Mouse (Mus musculus) G1E (cell line): ENCODE data around the gene Kcnk12. TPM values are rescaled to one million over a fixed set of nuclear protein-coding genes. Genes with fewer than 3 reads are reported as not detected.

ENCODE experiments used
- ATAC-seq: 2 replicates; pipeline ENCODE4 v1.8.0; 2016; ENCODE audit warnings: mild to moderate bottlenecking; ENCODE audit not compliant: insufficient number of reproducible peaks, poor library complexity, low FRiP score, severe bottlenecking; ENCODE audit errors: extremely low read depth
- DNase-seq: peaks from one replicate; pipeline ENCODE4 v3.0.0; 2012; ENCODE audit warnings: low spot score
- H3K27me3 ChIP-seq: 2 replicates; pipeline ENCODE4 v1.6.1; 2012; ENCODE audit warnings: mild to moderate bottlenecking, low read length, inconsistent platforms; ENCODE audit not compliant: insufficient read depth
- H3K36me3 ChIP-seq: replicated peaks from 2 replicates; pipeline ENCODE3; 2012; ENCODE audit warnings: mild to moderate bottlenecking, inconsistent platforms
- H3K4me1 ChIP-seq: 2 replicates; pipeline ENCODE4 v1.6.1; 2012; ENCODE audit warnings: low read depth, low read length, inconsistent platforms, mixed read lengths; ENCODE audit not compliant: insufficient read depth
- H3K4me3 ChIP-seq: 2 replicates; pipeline ENCODE4 v1.5.1; 2012; ENCODE audit warnings: low read depth, mild to moderate bottlenecking, inconsistent platforms, low read length, moderate library complexity, mixed read lengths
- H3K9me3 ChIP-seq: replicated peaks from 2 replicates; pipeline ENCODE4 v1.6.1; 2012; ENCODE audit warnings: inconsistent platforms
- CTCF ChIP-seq: IDR thresholded peaks from 2 replicates; pipeline ENCODE4 v1.5.1; 2012; ENCODE audit warnings: low read depth, low read length, inconsistent platforms, mixed read lengths
- GATA1 ChIP-seq: IDR thresholded peaks from 2 replicates; pipeline ENCODE4 v1.6.1; 2012; ENCODE audit warnings: borderline replicate concordance, low read length, inconsistent platforms, mixed read lengths
- GATA2 ChIP-seq: IDR thresholded peaks from 2 replicates; pipeline ENCODE4 v1.6.1; 2012; ENCODE audit warnings: low read depth, low read length, inconsistent platforms, borderline replicate concordance
- POLR2AphosphoS5 ChIP-seq: IDR thresholded peaks from 2 replicates; pipeline ENCODE4 v1.6.1; 2012; ENCODE audit warnings: low read depth, low read length, inconsistent platforms; ENCODE audit not compliant: insufficient replicate concordance
- TAL1 ChIP-seq: conservative IDR thresholded peaks from 2 replicates; pipeline ENCODE4 v1.6.1; 2012; ENCODE audit warnings: low read depth, low read length, inconsistent platforms, mixed read lengths
- polyA plus RNA-seq: library from polyadenylated mRNA; stranded (reverse); fragments of >175 nt; gene quantifications from 2 replicates; pipeline ENCODE4 v1.2.3, GENCODE M21; 2012
- total RNA-seq, 2 experiments: library from RNA; stranded (forward) in 1 of 2; stranded (reverse) in 1 of 2; fragments of 200-1000 nt in 1 of 2; fragments of >200 nt in 1 of 2; fragmentation: Nextera tagmentation in 1 of 2; gene quantifications; 2 replicates each; pipeline ENCODE4 v1.2.3; 2014 to 2017

Kcnk12 gene
- total and polyA plus RNA-seq, 3 experiments = not detected

DNA sequence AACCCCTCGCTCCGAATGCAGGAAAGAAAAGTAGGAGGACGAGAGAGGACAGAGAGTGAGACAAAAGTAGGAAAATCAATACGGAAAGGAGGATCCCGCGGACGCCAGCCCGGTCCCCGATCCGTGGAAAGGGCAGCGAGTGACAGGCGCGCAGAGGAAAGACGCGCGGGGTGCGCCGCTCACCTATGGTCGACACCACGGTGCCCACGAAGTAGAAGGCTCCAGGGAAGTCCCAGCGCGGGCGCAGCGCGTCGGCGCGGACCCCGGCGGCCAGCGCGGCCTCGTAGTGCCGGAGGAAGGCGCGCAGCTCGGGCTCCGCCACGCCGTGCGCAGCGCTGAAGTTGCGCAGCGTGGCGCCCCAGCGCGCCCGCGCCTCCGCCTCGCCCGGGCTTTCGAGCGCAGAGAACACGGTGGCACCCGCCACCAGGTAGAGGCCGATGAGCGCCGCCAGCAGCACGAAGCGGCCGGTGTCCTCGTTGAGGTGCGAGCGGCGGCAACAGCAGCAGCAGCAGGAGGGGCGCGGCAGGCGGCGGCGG, 845 bp downstream of the Kcnk12 start:
- H3K27me3 ChIP-seq = no peaks in the 10 kb centered on the region; the same call in 1 of the 2 replicates

DNA sequence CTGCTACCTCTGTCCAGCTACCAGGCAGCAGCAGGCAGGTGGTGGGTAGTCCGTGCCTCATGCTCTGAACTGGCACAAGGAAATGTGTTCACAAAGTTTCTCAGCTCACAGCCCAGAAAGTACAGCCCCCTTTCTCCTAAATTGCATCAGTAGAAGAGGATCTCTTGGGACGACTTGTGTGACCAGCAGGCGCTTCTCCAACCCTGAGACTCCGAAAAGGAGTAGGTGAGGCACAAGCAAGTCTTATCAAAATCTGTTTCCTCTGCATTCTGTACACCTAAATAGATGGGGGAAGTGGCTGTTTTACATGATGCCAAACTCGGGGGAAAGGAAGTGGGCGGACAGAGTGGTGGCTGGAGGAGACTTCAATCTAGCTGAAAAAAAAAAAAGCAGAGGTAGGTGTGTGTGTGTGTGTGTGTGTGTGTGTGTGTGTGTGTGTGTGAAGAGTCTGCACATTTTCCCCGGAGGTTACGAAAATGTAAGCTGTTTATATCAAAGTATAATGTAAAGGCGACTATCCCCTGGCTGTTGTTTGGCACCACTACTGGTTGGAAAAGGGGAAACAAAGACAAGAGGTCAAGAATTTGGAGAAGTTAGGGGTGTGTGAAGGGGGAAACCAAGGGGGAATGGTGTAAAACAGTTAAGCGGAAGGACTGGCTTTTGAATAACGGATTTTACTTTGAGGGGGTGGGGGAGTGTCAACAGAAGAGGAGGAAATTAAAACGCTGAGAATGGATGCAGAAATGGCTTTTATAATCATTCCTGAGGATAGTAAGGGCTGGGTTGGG, 1.7 kb downstream of the Kcnk12 start:
- DNase-seq (no peak), ATAC-seq (no peak)
- Histone ChIP-seq H3K27me3 (no peaks in the 10 kb centered on the region; the same call in 1 of the 2 replicates), H3K9me3 (peaks cover 36% of the 10 kb centered on the region), H3K4me3 (no peak overlapping the region), H3K4me1 (no peaks in the 10 kb centered on the region), H3K36me3 (no peaks in the 10 kb centered on the region)
- no peak for TF ChIP-seq GATA2
- TF ChIP-seq POLR2AphosphoS5 = no peak

More for the DNA sequence above, 845 bp downstream of the Kcnk12 start:
- H3K4me1 ChIP-seq = no peaks in the 10 kb centered on the region
- H3K4me3 ChIP-seq = peak overlapping the region; percentile 18; the same call in 1 of the 2 replicates
- no peaks in the 10 kb centered on the region for H3K36me3 ChIP-seq
- no peak for DNase-seq
- H3K9me3 ChIP-seq = peaks cover 34% of the 10 kb centered on the region
- TF ChIP-seq GATA1 (no peak), TAL1 (no peak), CTCF (no peak), GATA2 (no peak), POLR2AphosphoS5 (no peak)
- no peak for ATAC-seq

DNA sequence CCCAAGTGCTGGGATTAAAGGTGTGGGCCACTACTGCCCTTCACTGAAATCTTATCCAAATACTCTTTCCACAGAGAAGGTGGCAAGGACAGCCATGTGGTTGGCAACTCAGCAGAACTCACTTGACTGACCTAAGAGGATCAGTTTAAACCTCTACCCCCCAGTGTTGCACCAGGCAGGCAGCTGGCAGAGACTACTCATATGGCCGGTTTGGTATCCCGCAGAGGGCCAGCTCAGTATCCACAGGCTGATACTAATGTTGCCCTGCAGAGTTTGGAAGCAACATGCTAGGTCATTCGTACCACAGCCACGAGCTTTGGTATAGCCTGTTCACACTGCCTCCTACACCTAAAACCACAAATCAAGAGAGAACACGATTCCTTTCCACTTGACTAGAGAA, 3.0 kb downstream of the Kcnk12 start:
- H3K4me3 ChIP-seq = no peak overlapping the region
- DNase-seq (no peak), ATAC-seq (no peak)
- H3K9me3 ChIP-seq = peaks cover 36% of the 10 kb centered on the region
- no peaks in the 10 kb centered on the region for H3K4me1 ChIP-seq
- no peaks in the 10 kb centered on the region for H3K36me3 ChIP-seq
- no peaks in the 10 kb centered on the region; the same call in 1 of the 2 replicates for H3K27me3 ChIP-seq
- no peak for TF ChIP-seq GATA1
- TF ChIP-seq TAL1 = no peak
- no peak for TF ChIP-seq GATA2
- TF ChIP-seq CTCF = no peak
- no peak for TF ChIP-seq POLR2AphosphoS5

DNA sequence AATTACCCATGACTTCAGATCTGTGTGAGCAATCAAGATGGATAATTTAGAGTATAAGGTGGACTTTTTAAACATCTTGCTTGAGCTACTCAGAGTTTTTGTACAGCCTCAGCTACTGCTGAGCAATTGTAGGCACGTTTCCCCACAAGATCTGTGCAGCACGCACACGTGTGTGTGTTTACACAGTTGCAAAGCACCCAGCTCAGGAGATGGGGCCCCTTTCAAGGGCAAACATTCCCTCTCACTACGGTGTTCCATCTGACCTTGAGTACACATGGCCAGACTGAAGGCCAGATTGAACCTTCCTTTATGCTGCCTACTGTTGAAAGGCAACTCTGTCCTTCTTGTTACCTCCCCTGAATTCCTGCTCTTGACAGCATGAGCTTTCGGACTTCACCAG, 4.5 kb downstream of the Kcnk12 start:
- no peak for DNase-seq
- TF ChIP-seq GATA1 = no peak
- no peak for TF ChIP-seq CTCF
- no peak for TF ChIP-seq TAL1
- no peak for TF ChIP-seq GATA2

DNA sequence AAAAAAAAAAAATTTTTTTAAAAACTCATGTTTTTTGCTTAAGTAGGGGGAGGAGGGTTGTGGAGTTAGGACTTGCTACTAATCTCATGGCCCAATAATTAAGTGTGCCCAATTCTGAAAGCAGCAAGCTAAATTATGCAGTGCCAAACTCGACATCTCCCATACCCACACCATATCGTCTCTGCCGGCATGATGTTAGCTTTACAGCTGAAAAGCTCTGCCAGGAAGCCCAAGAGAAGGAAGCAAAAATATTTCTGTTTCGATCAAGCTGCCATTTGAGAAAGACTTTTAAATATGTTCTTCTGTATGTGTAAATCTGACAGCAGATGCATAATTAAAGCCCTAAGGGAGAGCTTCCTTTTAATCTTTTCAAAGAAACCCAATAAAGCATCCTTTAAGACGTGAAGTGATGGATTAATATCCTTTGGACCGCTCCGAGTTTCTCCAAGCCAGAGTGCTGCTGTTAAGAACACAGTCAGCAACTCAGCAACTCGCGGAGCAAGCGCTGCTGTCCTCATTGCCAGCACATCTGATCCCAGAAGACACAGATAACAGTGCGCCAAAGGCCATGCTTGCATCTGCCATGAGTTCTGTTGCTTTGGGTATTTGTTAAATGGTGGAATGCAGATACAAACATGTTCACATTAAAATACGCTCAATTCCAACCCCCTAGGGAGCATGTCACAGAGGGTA, 5.0 kb downstream of the Kcnk12 start:
- H3K36me3 ChIP-seq = no peaks in the 10 kb centered on the region
- no peak for ATAC-seq
- no peak overlapping the region for H3K4me3 ChIP-seq
- H3K27me3 ChIP-seq = no peaks in the 10 kb centered on the region
- no peaks in the 10 kb centered on the region for H3K4me1 ChIP-seq
- DNase-seq = no peak
- TF ChIP-seq TAL1 (no peak), GATA1 (no peak), POLR2AphosphoS5 (no peak), CTCF (no peak), GATA2 (no peak)
- peaks cover 17% of the 10 kb centered on the region for H3K9me3 ChIP-seq

More for the DNA sequence above, 4.5 kb downstream of the Kcnk12 start:
- H3K27me3 ChIP-seq = no peaks in the 10 kb centered on the region; the same call in 1 of the 2 replicates
- peaks cover 23% of the 10 kb centered on the region for H3K9me3 ChIP-seq
- H3K36me3 ChIP-seq = no peaks in the 10 kb centered on the region
- H3K4me3 ChIP-seq = no peak overlapping the region
- ATAC-seq = no peak
- no peaks in the 10 kb centered on the region for H3K4me1 ChIP-seq

DNA sequence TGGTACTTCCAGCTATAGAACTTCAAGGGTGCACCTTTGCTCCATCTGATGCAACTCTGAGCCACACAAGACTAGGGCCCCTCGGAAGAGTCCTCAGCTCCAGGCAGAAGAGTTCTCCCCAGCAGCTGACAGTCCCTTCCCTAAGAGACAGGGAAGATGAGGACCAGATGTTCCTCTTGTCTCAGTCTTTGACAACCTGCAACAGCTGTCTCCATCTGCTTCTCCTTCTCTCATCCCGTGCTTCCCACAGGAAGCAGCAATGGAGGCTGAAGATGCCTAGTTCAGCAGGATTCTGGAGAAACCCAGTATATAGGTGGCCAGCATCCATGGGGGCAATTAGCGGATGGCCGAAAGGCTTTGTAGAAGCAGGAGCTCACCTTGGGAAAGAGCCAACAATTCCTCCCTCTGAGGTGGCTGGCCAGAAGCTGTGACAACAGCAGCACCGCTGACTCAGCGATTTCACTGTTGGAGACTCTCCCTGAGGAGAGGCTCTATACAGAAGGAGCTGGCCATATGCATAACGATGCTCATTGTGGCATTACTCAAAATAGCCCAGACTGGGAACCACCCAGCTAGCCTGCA, 6.2 kb downstream of the Kcnk12 start:
- no peak; the same call in 1 of the 2 replicates for ATAC-seq
- TF ChIP-seq CTCF (no peak), GATA1 (no peak), POLR2AphosphoS5 (no peak), GATA2 (no peak), TAL1 (no peak)
- Histone ChIP-seq H3K27me3 (no peaks in the 10 kb centered on the region), H3K4me1 (no peaks in the 10 kb centered on the region), H3K36me3 (no peaks in the 10 kb centered on the region), H3K4me3 (no peak overlapping the region), H3K9me3 (peaks cover 6% of the 10 kb centered on the region)
- DNase-seq = no peak
